Mouse (Mus musculus) neutrophil, adult 5-6 weeks (primary cell): ENCODE measurements around the gene Gm42372. TPM values are rescaled to one million over a fixed set of nuclear protein-coding genes. Genes with fewer than 3 reads are reported as not detected.
"Not testable (repeated sequence)": the region's sequence is repeated elsewhere in the genome, so short reads cannot be mapped to it uniquely, and the experiment has no call there.

ENCODE experiments used
- ATAC-seq: fragments of 151-379, 151-347 bp; 2 replicates; pipeline ENCODE4 v1.8.0; 2017; ENCODE audit warnings: mild to moderate bottlenecking, moderate TSS enrichment; ENCODE audit not compliant: insufficient number of reproducible peaks, poor library complexity, low FRiP score, severe bottlenecking; ENCODE audit errors: extremely low read depth
- total RNA-seq: library from RNA; stranded (forward); fragments of 200-1000 nt; gene quantifications from 2 replicates; pipeline ENCODE4 v1.2.3, GENCODE M21; 2017

Gm42372 gene
- total RNA-seq = 0.35 and 0.49 TPM in 2 replicates

DNA sequence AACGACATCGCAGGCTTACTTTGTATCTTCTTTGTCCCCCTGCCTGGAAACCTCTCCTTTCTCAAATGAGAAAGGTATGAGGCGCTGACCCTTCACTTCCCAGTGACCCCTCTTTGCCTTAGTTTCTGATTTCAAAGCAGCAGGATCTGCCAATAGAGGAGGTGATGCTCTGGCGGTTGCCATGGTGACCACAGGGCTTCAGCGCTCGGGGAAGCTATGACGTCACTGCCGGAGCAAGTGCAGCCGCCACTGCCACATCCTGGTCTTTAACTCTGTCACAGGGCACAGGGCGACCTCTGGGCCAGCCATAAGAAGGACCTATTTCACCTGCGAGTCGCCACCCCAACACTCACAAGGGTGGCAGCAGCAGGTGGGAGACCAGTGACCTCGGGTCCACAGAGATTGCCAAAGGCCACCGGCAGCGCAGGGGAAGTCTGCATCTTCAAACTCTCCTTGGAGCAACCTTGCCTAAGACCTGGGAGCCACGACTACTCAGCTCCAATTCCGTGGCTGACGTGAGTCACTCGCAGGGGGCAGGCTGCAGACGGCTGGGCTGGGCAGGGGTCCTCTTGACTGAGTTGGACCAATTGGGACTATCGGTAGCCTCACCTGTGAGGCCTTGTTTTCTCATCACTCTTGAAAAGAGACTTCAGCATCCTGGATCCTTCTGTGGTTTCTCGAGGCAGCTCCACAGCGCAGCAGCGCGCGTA lies at the start of gene Gm42372:
TSS of gene Gm42372 (plus strand) at position 228 of the 710 bp plus-strand sequence.
- peak; percentile 41; the same call in 1 of the 2 replicates for ATAC-seq

GRCm38 (mm10) chr7:16937312-16937711 lies 45.6 kb upstream of the Gm42372 start:
- no peak for ATAC-seq

DNA sequence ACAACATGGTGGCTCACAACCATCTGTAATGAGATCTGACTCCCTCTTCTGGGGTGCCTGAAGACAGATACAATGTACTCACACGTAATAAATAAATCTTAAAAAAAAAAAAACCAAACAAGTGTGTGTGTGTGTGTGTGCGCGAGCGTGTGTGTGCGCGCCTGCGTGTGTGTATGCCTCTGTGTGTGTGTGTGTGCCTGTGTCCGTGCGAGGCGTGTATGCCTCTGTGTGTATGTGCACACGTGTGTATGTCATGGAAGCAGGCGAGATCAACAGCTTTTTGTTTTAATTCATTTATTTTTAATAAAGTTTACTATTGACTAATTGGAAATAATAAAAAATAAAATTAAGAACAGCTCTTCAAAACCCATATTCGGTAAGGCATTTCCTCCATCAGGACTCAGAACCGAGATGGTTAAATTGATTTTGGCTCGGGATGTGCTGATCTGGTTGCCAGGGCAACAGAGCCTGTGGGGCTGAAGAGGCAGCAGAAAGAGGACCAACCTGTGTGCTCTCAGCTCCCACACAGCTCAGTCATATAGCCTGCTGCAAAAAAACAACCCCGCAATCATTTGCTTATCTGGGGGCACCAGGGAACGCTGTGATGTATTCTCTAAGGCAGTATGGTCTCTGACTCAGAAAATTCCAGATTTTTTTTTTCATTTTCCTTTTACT lies 44.6 kb upstream of the Gm42372 start:
- ATAC-seq = no peak

DNA sequence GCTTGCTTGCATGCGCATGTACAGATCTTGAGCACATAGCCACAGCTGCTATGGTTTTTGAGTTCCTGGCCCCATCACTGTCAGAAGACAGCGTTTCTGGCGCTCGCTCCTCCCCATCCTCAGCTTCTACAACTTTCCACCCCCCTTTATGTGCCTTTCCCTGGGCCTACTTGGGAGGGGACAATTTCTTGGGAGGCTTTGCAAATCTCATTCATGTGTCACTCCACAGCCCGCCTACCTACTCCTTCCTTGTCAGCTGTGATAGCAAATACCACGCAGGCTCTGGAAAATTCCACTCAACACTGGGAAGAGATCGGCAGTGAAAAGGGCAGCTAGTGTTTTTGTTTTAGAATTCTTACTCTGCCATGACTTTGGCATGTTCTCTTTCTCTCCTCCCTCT lies 42.6 kb upstream of the Gm42372 start:
- ATAC-seq = no peak

GRCm38 (mm10) chr7:16942861-16943260 lies 40.0 kb upstream of the Gm42372 start:
- ATAC-seq = no peak

DNA sequence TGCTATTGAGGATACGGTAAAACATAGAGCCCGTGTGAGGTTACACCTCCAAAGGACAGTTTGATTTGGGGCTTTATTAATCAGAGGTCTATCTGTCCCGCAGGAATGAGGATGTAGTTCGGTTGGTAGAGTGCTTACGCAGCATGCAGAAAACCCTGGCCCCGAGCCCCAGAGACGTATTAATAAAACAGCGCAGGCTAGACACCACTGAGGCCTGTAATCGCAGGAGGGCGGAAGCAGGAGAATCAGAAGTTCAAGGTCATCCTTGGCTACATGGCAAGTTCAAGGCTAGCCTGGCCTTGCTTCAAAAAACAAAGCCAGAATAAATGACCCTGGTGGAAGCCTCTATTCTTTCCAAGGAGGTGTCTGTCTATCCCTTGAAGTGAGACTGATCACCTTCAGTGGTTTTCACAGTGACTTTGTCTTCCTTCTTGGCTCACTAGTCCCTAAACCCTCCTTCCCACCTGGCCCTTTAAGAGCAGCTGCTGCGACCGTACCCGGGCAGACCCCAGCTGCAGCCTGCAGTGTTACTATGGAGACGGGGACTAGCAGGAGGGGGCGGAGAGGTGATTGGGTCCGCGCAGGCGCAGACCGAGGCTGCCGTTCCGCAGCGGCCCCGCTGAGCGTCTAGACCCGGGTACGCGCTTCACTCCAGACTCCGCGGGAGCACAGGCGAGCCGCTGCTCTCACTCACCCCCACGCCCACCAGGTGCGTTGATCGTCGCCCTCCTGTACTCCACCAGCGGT lies 38.7 kb upstream of the Gm42372 start, which contains the start of gene Pnmal2:
TSS of gene Pnmal2 (plus strand) at position 622 of the 747 bp plus-strand sequence.
- peak; percentile 13; the same call in 1 of the 2 replicates for ATAC-seq

DNA sequence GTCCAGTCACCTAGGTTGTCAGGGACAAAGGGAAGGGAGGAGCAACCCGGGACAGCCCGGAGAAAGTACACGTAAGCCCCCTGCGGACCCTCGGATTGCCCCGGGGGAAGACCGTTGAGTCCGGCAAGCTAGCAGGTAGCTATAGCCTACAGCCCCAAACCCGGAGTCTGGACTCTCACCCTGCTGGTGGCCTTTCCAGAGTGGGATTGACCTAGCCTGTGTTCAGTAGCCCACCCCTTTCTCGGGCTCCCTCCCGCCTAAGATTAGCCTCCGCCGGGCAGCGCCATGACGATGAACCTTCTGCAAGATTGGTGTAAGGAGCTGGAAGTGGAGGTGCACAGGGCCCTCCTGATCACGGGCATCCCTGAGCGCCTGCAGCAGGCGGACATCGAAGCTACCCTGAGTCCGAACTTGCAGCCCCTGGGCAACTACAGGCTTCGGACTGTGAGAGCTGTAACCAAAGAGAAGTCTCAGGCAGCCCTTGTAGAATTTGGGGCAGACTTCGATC lies 38.0 kb upstream of the Gm42372 start:
- no peak for ATAC-seq

DNA sequence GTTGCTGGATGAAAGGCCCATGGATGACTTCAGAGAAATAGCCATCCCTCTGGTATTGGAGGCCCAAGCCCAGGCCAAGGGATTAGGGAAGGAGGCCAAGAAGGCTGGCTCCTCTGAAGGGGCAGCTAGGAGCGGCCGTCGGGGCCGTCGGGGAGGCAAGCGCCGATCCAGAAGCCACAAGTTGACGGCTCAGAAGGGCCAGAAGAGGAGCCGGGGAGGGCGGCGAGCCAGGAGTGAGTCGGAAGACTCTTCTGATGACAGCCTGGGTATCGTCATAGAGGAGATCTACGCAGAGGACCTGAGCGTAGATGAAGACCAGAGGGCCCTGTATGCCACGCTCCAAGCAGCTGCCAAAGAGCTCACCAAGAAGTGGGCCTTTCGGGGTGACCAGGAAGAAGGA lies 37.5 kb upstream of the Gm42372 start:
- ATAC-seq = no peak

DNA sequence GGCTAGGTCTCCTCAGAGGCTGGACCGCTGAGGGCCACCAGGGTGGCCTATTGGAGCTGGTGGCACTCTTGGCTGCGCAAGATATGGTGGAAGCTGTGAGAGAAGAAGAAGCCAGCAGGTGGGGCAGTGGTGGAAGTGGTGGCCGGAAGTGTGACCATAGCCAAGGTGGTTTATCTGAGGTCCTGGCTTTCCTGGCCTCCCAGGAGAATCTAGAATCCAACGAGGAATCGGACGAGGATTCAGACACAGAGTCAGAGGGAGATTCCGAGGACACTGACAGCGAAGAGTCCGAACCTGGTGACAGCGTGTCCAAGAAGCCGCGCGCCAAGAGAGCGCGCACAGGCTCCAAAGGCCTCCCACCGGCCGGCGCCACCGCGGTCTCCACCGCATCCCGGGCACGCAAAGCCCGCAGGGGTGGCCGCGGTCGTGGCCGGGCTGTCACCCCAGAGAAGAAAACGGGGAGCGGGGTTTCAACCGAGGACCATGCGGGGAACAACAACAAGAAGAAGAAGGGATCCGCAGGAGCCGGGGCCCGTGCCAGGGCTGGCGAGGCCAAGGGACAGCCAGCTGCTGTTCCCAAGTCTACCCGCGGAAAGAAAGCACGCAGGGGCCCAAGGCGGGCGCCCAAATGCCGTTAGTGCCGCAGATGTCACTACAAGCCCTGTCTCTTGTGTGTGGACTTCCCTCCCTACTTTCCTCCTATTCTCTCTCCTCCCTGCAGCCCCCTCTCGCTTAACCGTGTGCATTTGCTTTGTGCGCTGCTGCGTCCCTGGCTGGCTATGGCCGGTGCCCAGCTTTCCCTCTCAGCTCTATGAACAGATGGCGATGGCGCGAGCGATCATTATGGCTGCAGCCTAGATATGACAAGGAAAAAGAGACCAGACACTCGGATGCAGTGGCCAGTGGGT lies 36.2 kb upstream of the Gm42372 start:
- ATAC-seq = no peak

- no peak for ATAC-seq
Observed at GRCm38 (mm10) chr7:16947349-16947895, 35.5 kb upstream of the Gm42372 start.

DNA sequence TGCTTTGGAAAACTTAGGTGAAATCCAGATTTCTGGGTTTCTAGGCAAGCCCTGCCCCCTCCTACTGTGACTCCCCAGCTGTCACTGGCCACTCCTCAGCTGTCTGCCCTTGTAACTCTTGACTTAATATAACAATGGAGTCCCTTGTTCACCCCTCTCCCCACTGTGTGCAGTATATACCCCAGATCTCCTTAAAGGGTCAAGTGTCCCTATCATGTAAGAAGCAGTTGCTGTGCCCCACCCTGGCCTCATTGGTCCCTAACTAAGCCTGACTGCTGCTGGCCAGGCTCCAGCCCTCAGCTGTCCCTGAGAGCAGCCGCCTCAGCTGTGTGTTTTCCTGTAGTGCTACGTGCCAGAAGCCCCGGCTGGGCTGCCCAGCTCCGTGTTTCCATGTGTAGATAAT lies 34.9 kb upstream of the Gm42372 start:
- ATAC-seq = no peak

DNA sequence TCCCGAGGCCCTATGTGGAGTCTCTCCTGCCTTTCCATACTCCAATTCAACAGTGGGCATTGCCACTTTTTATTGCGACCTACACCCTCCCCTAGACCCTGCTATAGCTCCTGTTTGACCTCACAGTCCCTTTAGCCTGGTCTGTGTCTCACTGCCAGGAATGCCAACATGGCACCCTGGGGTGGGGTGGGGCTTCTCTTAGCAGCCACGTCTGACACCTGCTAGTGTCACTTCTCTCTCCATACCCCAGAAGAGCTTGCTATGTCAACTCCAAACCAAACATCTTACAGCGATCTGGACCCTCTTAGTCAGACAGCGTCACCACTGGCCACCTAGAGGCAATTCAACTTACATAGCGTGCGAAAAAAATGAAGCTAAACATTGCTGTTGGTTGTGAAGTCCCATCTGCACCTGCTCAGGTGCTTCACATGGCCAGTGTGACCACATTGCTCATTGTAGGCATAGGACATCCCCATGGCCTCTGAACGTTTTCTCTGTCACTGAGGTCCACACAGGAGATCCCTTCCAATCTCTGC lies 33.9 kb upstream of the Gm42372 start:
- no peak for ATAC-seq

DNA sequence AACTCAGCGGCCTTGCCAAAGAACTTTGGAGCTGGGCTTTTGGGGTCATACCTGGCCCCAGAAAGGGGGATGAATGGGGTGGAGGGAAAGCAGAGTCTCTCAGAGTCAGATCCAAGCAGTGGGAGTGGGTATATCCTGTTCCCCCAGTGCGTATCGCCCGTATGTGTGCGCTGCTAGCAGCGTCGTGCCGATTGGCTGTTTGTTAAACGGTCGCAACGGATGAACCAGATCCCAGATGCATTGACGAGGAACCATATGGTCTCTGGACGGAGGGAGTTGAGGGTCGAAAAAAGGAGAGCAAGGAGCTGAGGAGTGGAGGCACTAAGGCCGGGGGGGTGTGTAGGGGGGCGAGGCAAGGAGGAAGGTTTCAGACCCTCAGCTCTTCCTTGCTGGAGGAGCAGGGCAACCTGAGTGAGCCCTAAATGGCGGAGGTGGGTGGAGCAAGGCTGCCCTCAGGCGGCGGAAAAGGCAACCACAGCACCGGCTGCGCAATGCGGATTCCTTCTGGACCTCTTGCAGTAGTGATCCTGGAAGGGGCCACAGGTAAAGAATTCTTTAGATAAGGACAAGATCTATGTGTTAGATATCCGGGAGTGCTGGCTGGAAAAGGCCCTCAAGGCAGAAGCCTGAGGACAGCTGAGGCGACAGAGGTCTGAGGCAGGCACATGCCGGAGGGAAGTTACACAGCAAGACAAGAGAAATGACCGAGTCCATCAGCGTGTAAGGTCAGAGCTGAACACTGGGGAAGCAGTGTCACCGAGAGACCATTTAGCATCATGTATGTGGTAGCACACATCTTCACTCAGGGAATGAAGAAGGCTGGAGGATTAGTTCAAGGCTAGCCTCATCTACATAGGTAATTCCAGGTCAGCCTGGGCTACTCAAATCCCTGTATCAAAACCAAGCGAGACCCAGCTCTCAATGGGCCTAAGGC lies 32.7 kb upstream of the Gm42372 start:
- ATAC-seq = peak; percentile 54; the same call in 1 of the 2 replicates

DNA sequence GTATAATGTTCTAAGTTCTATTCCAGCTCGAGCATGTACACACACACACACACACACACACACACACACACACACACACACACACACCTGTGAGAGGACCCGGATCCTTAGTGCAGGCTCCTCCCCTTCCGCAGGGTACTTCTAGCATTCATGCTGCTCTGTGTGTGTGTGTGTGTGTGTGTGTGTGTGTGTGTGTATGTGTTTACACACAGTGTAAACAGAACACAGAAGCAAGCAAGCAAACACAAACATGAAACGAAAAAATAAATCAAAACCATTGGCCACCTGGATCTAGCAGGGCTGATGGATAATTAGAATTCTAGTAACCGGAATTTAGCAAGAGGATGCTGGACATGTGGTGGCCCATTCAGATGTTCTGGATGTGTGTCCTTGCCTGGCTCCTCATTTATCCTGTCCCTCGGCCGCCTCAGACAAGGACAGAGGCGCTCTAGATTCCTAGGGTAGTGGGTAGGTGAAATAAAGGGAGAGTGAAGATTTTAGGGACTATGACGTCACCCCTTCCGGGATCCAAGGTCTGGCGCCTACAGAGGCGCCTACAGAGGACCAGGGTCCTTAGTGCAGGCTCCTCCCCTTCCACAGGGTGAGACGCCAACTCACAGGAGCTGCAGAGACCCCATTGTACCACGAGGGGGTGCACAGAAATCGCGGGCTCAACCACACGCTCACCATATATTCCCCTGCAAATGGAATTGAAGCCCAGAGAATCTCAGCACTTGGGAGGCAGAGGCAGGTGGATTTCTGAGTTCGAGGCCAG lies 31.8 kb upstream of the Gm42372 start:
- ATAC-seq = peak; percentile 82

DNA sequence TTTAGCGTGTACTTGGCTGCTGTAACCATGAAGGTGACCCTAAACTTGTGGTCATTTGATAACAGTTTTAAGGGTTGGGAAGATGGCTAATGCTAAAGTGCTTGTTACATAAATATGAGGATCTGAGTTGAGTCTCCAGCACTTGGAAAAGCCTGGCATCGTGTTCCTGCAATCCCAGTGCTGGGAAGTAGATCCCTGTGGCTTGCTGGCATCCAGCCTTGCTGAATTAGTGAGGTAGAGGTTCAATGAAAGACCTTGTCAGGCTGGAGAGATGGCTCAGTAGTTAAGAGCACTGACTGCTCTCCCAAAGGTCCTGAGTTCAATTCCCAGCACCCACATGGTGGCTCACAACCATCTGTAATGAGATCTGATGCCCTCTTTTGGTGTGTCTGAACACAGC lies 29.1 kb upstream of the Gm42372 start:
- ATAC-seq = not testable (repeated sequence)

GRCm38 (mm10) chr7:16955712-16956111 lies 27.2 kb upstream of the Gm42372 start:
- no peak for ATAC-seq
